Mouse (Mus musculus) urinary bladder, postnatal 4 days (tissue): ENCODE results near the gene Izumo1r.

ENCODE experiments used
- DNase-seq, 2 experiments: peaks; one replicate each; pipeline ENCODE4 v3.0.0; 2021 to 2022; ENCODE audit warnings: low spot score in 2 of 2

Gene Izumo1r

GRCm38 (mm10) chr9:14866957-14867356 lies 36.8 kb downstream of the Izumo1r start:
- DNase-seq = no peak

DNA sequence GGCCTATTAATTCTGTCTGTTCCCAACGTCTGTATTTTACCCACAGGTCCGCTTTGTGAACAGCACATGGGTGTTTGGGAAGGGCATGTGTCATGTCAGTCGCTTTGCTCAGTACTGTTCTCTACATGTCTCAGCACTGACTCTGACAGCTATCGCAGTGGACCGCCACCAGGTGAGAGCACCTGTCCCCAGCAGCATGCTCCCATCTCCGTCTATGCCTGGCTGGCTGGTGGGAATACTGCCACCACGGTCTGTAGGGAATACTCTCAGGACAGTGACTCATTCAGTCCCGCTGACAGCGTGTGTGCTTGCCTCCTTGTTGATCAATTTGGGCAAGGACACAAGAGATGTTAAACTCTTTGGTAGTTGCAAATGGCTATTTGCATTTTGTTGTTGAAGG lies 39.0 kb downstream of the Izumo1r start:
- DNase-seq = no peak

DNA sequence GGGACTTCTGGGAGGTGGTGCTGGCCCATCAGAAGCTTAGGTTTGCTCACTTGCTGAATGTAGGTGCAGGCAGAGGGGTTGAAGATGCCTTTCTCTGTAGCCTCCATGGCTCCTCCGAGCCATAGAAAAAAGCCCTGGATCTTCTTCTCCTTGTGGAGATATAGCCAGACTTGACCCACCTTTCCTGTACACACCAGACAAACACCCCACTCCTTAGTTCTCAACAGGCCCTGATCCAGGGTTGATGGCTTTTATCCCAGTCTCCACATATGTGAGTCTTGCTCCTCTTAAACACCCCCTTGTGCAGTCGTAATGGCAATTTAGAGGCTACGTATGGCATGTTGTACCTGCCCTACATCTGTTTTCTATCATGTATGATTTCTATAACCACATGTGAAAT lies 40.6 kb downstream of the Izumo1r start:
- DNase-seq = no peak

- DNase-seq = no peak
Observed at GRCm38 (mm10) chr9:14859868-14860639, 43.7 kb downstream of the Izumo1r start, which contains the start of gene Gpr83. TSS of gene Gpr83 (plus strand) at chr9:14860210.

DNA sequence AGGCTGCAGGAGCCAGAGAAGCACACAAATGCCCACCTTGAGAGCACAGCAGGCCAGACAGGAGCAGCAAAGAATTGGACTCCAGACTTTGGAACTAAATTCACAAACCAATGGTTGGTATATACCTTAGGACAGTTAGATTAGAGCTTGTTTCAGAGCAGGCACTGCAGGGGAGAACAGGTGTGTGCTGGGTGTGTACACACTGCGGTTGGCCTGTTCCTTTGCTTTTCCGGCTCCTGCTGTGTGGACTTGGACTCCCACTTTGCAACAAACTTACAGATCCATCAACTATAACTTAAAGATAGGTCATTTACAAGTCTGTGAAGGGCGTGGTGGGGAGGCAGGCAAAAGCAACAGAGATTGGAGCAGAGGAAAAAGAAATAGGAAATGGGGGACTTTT lies 45.0 kb downstream of the Izumo1r start:
- no peak for DNase-seq

DNA sequence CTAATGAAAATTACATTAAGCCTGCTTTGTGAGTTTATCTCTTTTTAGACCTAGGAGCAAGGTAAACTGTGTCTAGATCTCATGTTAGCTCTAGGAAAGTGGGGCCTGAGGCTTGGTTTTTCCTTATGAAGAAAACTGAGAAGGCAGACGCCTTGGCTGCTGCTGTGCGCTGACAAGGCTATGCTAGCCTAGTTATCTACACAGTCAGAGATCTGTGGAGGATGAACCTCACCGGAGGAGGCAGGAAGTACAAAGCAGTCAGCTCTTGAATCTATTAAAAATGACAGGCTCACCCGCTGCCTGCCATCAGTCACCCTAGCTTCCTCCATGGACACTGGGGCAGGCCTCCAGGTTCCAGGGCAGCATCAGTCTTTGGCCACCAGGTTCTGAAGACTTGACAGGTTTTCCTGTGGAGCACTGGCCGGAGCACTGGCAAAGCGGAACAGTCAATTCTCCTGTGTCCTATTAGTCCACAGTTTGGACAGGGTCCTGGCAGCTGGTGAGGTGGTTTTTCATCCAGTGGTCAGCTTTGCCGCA lies 45.5 kb downstream of the Izumo1r start:
- DNase-seq = no peak

DNA sequence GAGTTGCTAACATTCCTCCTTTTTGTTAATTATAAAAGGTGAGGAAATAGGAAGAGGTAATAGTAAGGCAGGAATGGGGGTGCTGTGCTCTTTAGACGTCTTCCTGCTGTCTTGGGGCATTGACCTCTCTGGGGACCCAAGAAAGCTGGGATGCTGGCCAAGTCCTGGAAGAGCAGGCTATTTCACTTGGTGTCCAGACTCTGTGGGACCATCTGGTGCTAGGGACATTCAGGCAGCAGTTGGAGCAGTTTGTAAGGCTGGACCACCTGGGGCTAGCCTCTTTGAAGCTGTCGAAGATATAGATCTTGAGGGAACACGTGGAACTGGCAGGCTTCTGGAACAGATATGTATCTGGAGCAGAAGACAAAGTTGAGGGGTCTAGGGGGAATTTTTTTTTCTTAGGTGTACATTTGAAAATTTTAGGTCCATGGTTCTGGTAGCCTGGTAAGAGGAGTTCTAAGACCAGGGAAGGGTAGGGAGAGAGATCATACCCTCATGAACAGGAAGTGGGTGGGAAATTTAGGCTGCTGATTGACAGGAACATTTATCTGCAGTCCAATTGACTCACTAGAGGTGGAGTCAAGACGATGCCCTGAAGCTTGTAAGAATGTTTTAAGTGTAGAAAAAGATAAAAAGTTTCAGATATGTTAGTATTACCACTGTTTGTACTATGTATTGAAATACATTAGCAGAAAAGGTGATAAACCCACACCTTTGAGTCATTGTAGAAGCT lies 46.7 kb downstream of the Izumo1r start:
- no peak for DNase-seq

DNA sequence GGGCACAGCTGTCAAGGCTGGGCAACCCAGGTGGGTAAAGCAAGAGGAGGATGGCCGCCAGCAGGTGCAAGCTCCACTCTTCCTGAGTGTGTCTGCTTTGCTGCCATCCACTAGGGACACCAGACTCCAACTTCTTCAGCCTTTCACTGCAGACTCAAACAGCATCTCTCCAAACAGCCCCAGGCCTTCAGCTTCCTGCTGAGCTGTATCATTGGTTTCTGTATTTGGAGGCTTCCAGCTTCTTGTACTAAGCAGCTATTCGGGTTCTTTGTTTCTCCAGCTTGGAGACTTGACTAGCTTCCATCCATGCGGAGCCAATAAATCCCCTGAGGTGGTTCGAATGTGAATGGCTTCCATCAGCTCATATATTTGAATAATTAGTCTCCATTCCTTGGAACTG lies 49.2 kb downstream of the Izumo1r start:
- DNase-seq = no peak

- DNase-seq = no peak
Observed at GRCm38 (mm10) chr9:14848267-14848935, 55.3 kb downstream of the Izumo1r start.

DNA sequence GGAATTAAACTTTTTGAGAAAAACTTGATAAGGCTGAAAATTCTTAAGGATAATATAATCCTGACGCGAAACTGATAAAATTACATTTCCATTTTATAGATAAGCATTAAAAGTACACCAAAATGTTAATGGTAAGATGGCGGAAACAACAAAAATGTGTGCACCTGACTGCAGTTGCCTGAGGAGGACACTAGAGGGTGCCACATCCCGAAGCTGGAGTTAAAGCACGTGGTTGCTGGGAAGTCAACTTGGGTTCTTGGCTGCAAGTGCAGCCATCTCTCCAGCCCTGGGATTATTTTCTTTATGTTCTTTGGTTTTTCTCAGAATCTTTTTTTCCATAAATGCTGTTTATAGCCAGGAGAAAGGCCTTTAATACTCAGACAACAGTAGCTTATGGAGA lies 57.3 kb downstream of the Izumo1r start:
- no peak for DNase-seq

GRCm38 (mm10) chr9:14843901-14844300 lies 59.8 kb downstream of the Izumo1r start:
- DNase-seq = no peak

DNA sequence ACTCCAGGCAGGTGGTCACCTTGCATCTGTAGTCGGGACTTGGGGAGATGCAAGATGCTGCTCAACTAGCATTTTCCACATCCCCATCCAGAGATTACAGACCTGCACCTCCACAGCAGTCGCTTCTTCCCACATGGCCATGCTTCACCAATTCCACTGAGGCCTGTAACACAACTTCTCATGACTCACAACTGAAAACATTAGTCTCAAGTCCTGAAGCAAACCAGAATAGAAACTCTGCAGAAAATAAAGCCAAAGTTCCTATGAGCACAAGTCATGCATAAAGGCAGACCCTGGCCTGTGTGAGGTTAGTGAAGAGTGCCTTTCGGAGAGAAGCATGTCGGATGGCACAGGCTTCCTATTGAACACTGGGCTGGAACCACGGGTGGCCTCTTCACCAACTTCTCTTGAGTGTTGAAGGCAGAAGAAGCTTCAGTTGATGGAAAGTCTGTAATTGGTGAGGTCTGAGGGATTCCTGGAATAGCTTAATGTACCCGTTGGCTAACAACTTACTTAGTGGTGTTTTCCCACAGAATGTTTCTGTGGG lies 60.4 kb downstream of the Izumo1r start:
- DNase-seq = no peak

GRCm38 (mm10) chr9:14841878-14842761 lies 61.6 kb downstream of the Izumo1r start:
- peak in 1 of 2 experiments; percentile 38 for DNase-seq

GRCm38 (mm10) chr9:14839970-14840369 lies 63.8 kb downstream of the Izumo1r start:
- no peak for DNase-seq

DNA sequence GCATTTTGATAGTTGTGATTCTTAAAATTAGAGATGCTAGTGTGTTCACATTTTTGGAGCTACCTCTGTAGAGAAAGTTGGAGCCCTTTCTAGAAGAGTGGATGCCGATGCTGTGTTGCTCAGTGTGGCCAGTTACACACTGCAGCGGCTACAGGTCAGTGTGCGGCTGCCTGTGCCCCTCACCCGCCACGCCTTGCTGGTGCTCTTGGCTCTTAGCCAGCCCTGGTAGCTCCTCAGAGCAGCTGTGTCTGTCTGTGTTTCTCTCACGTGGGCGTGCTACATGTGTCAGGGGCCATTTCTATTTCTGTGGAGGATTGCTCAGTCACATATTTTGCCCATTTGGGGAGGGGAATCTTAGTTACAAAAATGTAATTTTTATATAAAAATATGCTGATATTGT lies 64.2 kb downstream of the Izumo1r start:
- DNase-seq = no peak
